In genomic region chr10:24380478-24381273, GRCm38 (mm10) we compare ENCODE assay signal across 24 mouse cellular contexts.
DNase-seq lines count a peak whose midpoint lies in the region; ATAC-seq and TF ChIP-seq lines count a peak whose summit lies in the region.
"Had no signal": no experiment of that assay in that cellular context is flagged by ENCODE, and none has a peak within 500 bp of the region (broad histone marks: within the 10 kb centered on the region; RNA-seq: fewer than 3 reads in every experiment).

No protein-coding gene starts in this region.

- peak overlapping the region; percentile 24; the same call in 1 of the 2 replicates for H3K27ac ChIP-seq in heart, embryonic 15.5 days
- H3K27ac ChIP-seq in kidney, embryonic 16.5 days (ENCODE audit: low read length), result peak overlapping the region; percentile 65
- no peak overlapping the region for H3K27ac ChIP-seq in layer of hippocampus, adult 2 months
- H3K27ac ChIP-seq: embryonic facial prominence, embryonic 12.5 days; forebrain, embryonic 12.5 days; heart, embryonic 13.5 days; hindbrain, embryonic 15.5 days; left cerebral cortex, adult 2 months; liver, embryonic 13.5 days; macrophage; midbrain, embryonic 10.5 days had no signal

- no peak for DNase-seq in heart, adult 9 months (ENCODE audit: low spot score in 2 of 2)
- no peak for DNase-seq in kidney, adult 18-20 months
- DNase-seq in Muller cell, postnatal 12 days (ENCODE audit: inconsistent ontology term), result peak; percentile 70
- peak; percentile 28 for DNase-seq in fat pad, adult 2 months (ENCODE audit: extremely low read depth, low read depth, low spot score)
- no peak for DNase-seq in gastrocnemius, postnatal 10 days
- no peak for DNase-seq in layer of hippocampus, adult 2 months (ENCODE audit: low spot score in 2 of 2)
- DNase-seq: adrenal gland, adult 8-10 months; cerebellum, adult 9-10 months; heart, postnatal 4 days; kidney, adult 9 months; left cerebral cortex, postnatal 4 days; liver, embryonic 13.5 days; retina, postnatal 1 day; right cerebral cortex, postnatal 4 days; thymus, postnatal 36 days had no signal

- 60% methylated on average over 4 of the region's 4 CpGs for WGBS in heart, embryonic 15.5 days
- WGBS in kidney, embryonic 16.5 days, result 55% methylated on average over 4 of the region's 4 CpGs

- H3K9ac ChIP-seq in heart, embryonic 15.5 days, result no peak overlapping the region
- no peak overlapping the region for H3K9ac ChIP-seq in kidney, embryonic 16.5 days (replicated peaks; ENCODE audit: low read length)
- H3K9ac ChIP-seq: embryonic facial prominence, embryonic 12.5 days; forebrain, embryonic 12.5 days; heart, embryonic 13.5 days; hindbrain, embryonic 15.5 days; liver, embryonic 13.5 days had no signal

- H3K4me3 ChIP-seq in heart, embryonic 15.5 days, result no peak overlapping the region
- H3K4me3 ChIP-seq in kidney, embryonic 16.5 days (ENCODE audit: low read length), result no peak overlapping the region
- no peak overlapping the region for H3K4me3 ChIP-seq in layer of hippocampus, adult 2 months
- H3K4me3 ChIP-seq: embryonic facial prominence, embryonic 12.5 days; forebrain, embryonic 12.5 days; heart, embryonic 13.5 days; hindbrain, embryonic 15.5 days; left cerebral cortex, adult 2 months; liver, embryonic 13.5 days; midbrain, embryonic 10.5 days had no signal

- H3K9me3 ChIP-seq in heart, embryonic 15.5 days (replicated peaks), result no peaks in the 10 kb centered on the region
- H3K9me3 ChIP-seq in kidney, embryonic 16.5 days (ENCODE audit: low read length), result no peaks in the 10 kb centered on the region
- H3K9me3 ChIP-seq: embryonic facial prominence, embryonic 12.5 days; forebrain, embryonic 12.5 days; heart, embryonic 13.5 days; hindbrain, embryonic 15.5 days; liver, embryonic 13.5 days; midbrain, embryonic 10.5 days had no signal

- H3K27me3 ChIP-seq in heart, embryonic 15.5 days, result no peaks in the 10 kb centered on the region
- no peaks in the 10 kb centered on the region for H3K27me3 ChIP-seq in kidney, embryonic 16.5 days (ENCODE audit: insufficient read depth, low read length)
- H3K27me3 ChIP-seq: embryonic facial prominence, embryonic 12.5 days; forebrain, embryonic 12.5 days; heart, embryonic 13.5 days; hindbrain, embryonic 15.5 days; liver, embryonic 13.5 days had no signal

- no peaks in the 10 kb centered on the region for H3K36me3 ChIP-seq in heart, embryonic 15.5 days
- no peaks in the 10 kb centered on the region for H3K36me3 ChIP-seq in kidney, embryonic 16.5 days (ENCODE audit: insufficient read depth, low read length)
- H3K36me3 ChIP-seq: embryonic facial prominence, embryonic 12.5 days; forebrain, embryonic 12.5 days; heart, embryonic 13.5 days; hindbrain, embryonic 15.5 days; liver, embryonic 13.5 days; midbrain, embryonic 10.5 days had no signal

- TF ChIP-seq CTCF in layer of hippocampus, adult 2 months (conservative IDR thresholded peaks at IDR 0.05), result no peak

- no peak for ATAC-seq in heart, embryonic 15.5 days (replicated peaks; ENCODE audit: insufficient number of reproducible peaks, insufficient read depth, low FRiP score, low read depth)
- peak; percentile 39 for ATAC-seq in kidney, embryonic 16.5 days (ENCODE audit: low FRiP score, low TSS enrichment)

- H3K4me2 ChIP-seq in heart, embryonic 15.5 days, result no peak overlapping the region
- H3K4me2 ChIP-seq in kidney, embryonic 16.5 days (replicated peaks; ENCODE audit: low read depth, low read length), result no peak overlapping the region
- H3K4me2 ChIP-seq: embryonic facial prominence, embryonic 12.5 days; forebrain, embryonic 12.5 days; heart, embryonic 13.5 days; hindbrain, embryonic 15.5 days; liver, embryonic 13.5 days had no signal

- H3K4me1 ChIP-seq in heart, embryonic 15.5 days (replicated peaks), result peaks cover 4% of the 10 kb centered on the region
- H3K4me1 ChIP-seq in kidney, embryonic 16.5 days (ENCODE audit: insufficient read depth, low read length), result no peaks in the 10 kb centered on the region
- H3K4me1 ChIP-seq: forebrain, embryonic 12.5 days; hindbrain, embryonic 15.5 days; liver, embryonic 13.5 days; midbrain, embryonic 10.5 days had no signal

Comparison
In these comparisons a context has a peak if more than half of its experiments do, and no peak if none do; other contexts are left out.
1. DNase-seq: peak in Muller cell, postnatal 12 days (single experiment) and fat pad, adult 2 months (single experiment); none in heart, adult 9 months (0 of 2), kidney, adult 18-20 months (single experiment), gastrocnemius, postnatal 10 days (single experiment) and layer of hippocampus, adult 2 months (0 of 2).